Mouse (Mus musculus) neural tube, embryonic 11.5 days (tissue): Measurements from ENCODE around the gene Srebf2. TPM values are rescaled to one million over a fixed set of nuclear protein-coding genes. Genes with fewer than 3 reads are reported as not detected.

Experiments
- ATAC-seq: fragments of 200-750 bp; cut with Nextera tagmentation; 2 replicates; pipeline ENCODE4 v1.8.0; 2017; ENCODE audit warnings: moderate number of reproducible peaks, mild to moderate bottlenecking, moderate TSS enrichment, moderate library complexity; ENCODE audit not compliant: insufficient read depth, low FRiP score, low TSS enrichment
- DNase-seq: peaks from one replicate; pipeline ENCODE4 v3.0.0-alpha.2; 2015; ENCODE audit warnings: low spot score
- H3K27ac ChIP-seq: fragments of 300-500 bp; sonication (generic); 2 replicates; pipeline ENCODE4 v1.5.1; 2014; ENCODE audit warnings: low read depth, mild to moderate bottlenecking, low read length
- H3K27me3 ChIP-seq: fragments of 300-500 bp; sonication (generic); 2 replicates; pipeline ENCODE4 v1.6.1; 2014; ENCODE audit warnings: mild to moderate bottlenecking, low read length, mixed read lengths; ENCODE audit not compliant: control insufficient read depth, insufficient read depth
- H3K36me3 ChIP-seq: fragments of 300-500 bp; sonication (generic); 2 replicates; pipeline ENCODE4 v1.6.1; 2014; ENCODE audit warnings: mild to moderate bottlenecking, low read length, moderate library complexity, mixed read lengths; ENCODE audit not compliant: control insufficient read depth, insufficient read depth
- H3K4me1 ChIP-seq: fragments of 300-500 bp; sonication (generic); 2 replicates; pipeline ENCODE4 v1.6.1; 2014; ENCODE audit warnings: low read length, mixed read lengths; ENCODE audit not compliant: control insufficient read depth, insufficient read depth
- H3K4me2 ChIP-seq: fragments of 300-500 bp; sonication (generic); 2 replicates; pipeline ENCODE4 v1.6.1; 2014; ENCODE audit warnings: low read depth, mild to moderate bottlenecking, moderate library complexity
- H3K4me3 ChIP-seq: fragments of 300-500 bp; sonication (generic); 2 replicates; pipeline ENCODE4 v1.5.1; 2014; ENCODE audit warnings: low read depth, low read length
- H3K9ac ChIP-seq: fragments of 300-500 bp; sonication (generic); 2 replicates; pipeline ENCODE4 v1.6.1; 2014; ENCODE audit warnings: mild to moderate bottlenecking, low read length
- H3K9me3 ChIP-seq: fragments of 300-500 bp; sonication (generic); 2 replicates; pipeline ENCODE4 v1.6.1; 2016; ENCODE audit warnings: low read length; ENCODE audit not compliant: control insufficient read depth
- WGBS: fragments of 180-500 bp; shearing (Covaris S2); extraction: QIAGEN DNeasy Blood & Tissue Kit; methylation state at CpG from one replicate; pipeline ENCODE4 v1.1.7; 2014; 5-methylcytosine and 5-hydroxymethylcytosine counted together
- polyA plus RNA-seq: library from polyadenylated mRNA; unstranded; fragments of >200 nt; fragmentation: Nextera tagmentation; extraction: Ambion mirVana; gene quantifications from 2 replicates; pipeline ENCODE4 v1.2.1, GENCODE M21; 2014

Gene Srebf2
- polyA plus RNA-seq, 1 experiment from 2014 or later = 195 TPM

GRCm38 (mm10) chr15:82229542-82230045, 82.6 kb downstream of the Srebf2 start:
- no peaks in the 10 kb centered on the region; the same call in 1 of the 2 replicates for H3K4me1 ChIP-seq
- H3K4me3 ChIP-seq = no peak overlapping the region
- H3K27me3 ChIP-seq = peaks cover 8% of the 10 kb centered on the region
- 0 out of 2 replicates have a peak overlapping the region, but pooled peaks have one; percentile 1 for H3K9ac ChIP-seq
- H3K4me2 ChIP-seq = no peak overlapping the region
- DNase-seq (no peak), ATAC-seq (no peak)
- no peak overlapping the region for H3K27ac ChIP-seq
- no peaks in the 10 kb centered on the region for H3K36me3 ChIP-seq
- H3K9me3 ChIP-seq = no peaks in the 10 kb centered on the region
- 48% methylated on average over 11 of the region's 11 CpGs for WGBS

- Histone ChIP-seq H3K27ac (no peak overlapping the region), H3K4me2 (no peak overlapping the region), H3K4me1 (no peaks in the 10 kb centered on the region), H3K27me3 (peaks cover 3% of the 10 kb centered on the region; the same call in 1 of the 2 replicates), H3K4me3 (no peak overlapping the region), H3K9me3 (no peaks in the 10 kb centered on the region), H3K9ac (no peak overlapping the region), H3K36me3 (no peaks in the 10 kb centered on the region)
- 67% methylated on average over 6 of the region's 6 CpGs for WGBS
- ATAC-seq (no peak), DNase-seq (no peak)
Observed at GRCm38 (mm10) chr15:82230098-82230611, 83.2 kb downstream of the Srebf2 start.

GRCm38 (mm10) chr15:82231100-82231499, 84.1 kb downstream of the Srebf2 start:
- Histone ChIP-seq H3K36me3 (no peaks in the 10 kb centered on the region), H3K4me3 (no peak overlapping the region), H3K27ac (no peak overlapping the region), H3K4me1 (no peaks in the 10 kb centered on the region), H3K9ac (no peak overlapping the region), H3K4me2 (no peak overlapping the region), H3K9me3 (no peaks in the 10 kb centered on the region), H3K27me3 (no peaks in the 10 kb centered on the region)
- DNase-seq = no peak
- ATAC-seq = no peak
- WGBS = 85% methylated on average over 4 of the region's 4 CpGs

GRCm38 (mm10) chr15:82231591-82232378, 84.8 kb downstream of the Srebf2 start:
- Histone ChIP-seq H3K4me2 (no peak overlapping the region), H3K4me3 (no peak overlapping the region), H3K4me1 (no peaks in the 10 kb centered on the region), H3K36me3 (no peaks in the 10 kb centered on the region), H3K27ac (no peak overlapping the region), H3K9ac (no peak overlapping the region), H3K27me3 (no peaks in the 10 kb centered on the region), H3K9me3 (no peaks in the 10 kb centered on the region)
- WGBS = 73% methylated on average over 11 of the region's 11 CpGs
- ATAC-seq (no peak), DNase-seq (no peak)

- Histone ChIP-seq H3K9me3 (no peaks in the 10 kb centered on the region), H3K27me3 (no peaks in the 10 kb centered on the region), H3K36me3 (no peaks in the 10 kb centered on the region), H3K4me3 (no peak overlapping the region), H3K9ac (no peak overlapping the region), H3K27ac (no peak overlapping the region), H3K4me2 (no peak overlapping the region), H3K4me1 (no peaks in the 10 kb centered on the region)
- 73% methylated on average over 4 of the region's 4 CpGs for WGBS
- no peak for DNase-seq
- ATAC-seq = no peak
Observed at GRCm38 (mm10) chr15:82232651-82233050, 85.7 kb downstream of the Srebf2 start.

GRCm38 (mm10) chr15:82235661-82236060, 88.7 kb downstream of the Srebf2 start:
- H3K27ac ChIP-seq = no peak overlapping the region
- no peak for DNase-seq
- H3K4me2 ChIP-seq = no peak overlapping the region
- H3K4me3 ChIP-seq = no peak overlapping the region
- H3K4me1 ChIP-seq = no peaks in the 10 kb centered on the region
- no peak overlapping the region for H3K9ac ChIP-seq
- H3K9me3 ChIP-seq = no peaks in the 10 kb centered on the region
- H3K36me3 ChIP-seq = no peaks in the 10 kb centered on the region; the same call in 1 of the 2 replicates
- WGBS = 81% methylated on average over 10 of the region's 10 CpGs
- ATAC-seq = no peak
- no peaks in the 10 kb centered on the region for H3K27me3 ChIP-seq

GRCm38 (mm10) chr15:82236565-82236964, 89.6 kb downstream of the Srebf2 start:
- H3K4me2 ChIP-seq = no peak overlapping the region
- H3K9me3 ChIP-seq = no peaks in the 10 kb centered on the region
- H3K27me3 ChIP-seq = no peaks in the 10 kb centered on the region
- 20% methylated on average over 5 of the region's 5 CpGs for WGBS
- ATAC-seq = 0 out of 2 replicates have a peak, but pooled peaks have one; percentile 41
- peak; percentile 80 for DNase-seq
- H3K9ac ChIP-seq = no peak overlapping the region
- no peak overlapping the region for H3K4me3 ChIP-seq
- no peaks in the 10 kb centered on the region for H3K4me1 ChIP-seq
- H3K27ac ChIP-seq = no peak overlapping the region
- no peaks in the 10 kb centered on the region; the same call in 1 of the 2 replicates for H3K36me3 ChIP-seq

- Histone ChIP-seq H3K9me3 (no peaks in the 10 kb centered on the region), H3K4me3 (peak overlapping the region; percentile 67), H3K36me3 (no peaks in the 10 kb centered on the region; the same call in 1 of the 2 replicates), H3K27me3 (no peaks in the 10 kb centered on the region), H3K4me1 (peaks cover 2% of the 10 kb centered on the region; the same call in 1 of the 2 replicates), H3K9ac (0 out of 2 replicates have a peak overlapping the region, but pooled peaks have one; percentile 49), H3K4me2 (peak overlapping the region; percentile 56), H3K27ac (no peak overlapping the region)
- 80% methylated on average over 3 of the region's 3 CpGs for WGBS
- no peak for DNase-seq
- ATAC-seq = no peak
Observed at GRCm38 (mm10) chr15:82243311-82243710, 96.3 kb downstream of the Srebf2 start.
